Mouse (Mus musculus) spleen, adult 12 weeks (tissue): ENCODE results near the gene C130032M10Rik.

Experiments used
- DNase-seq: peaks from one replicate; pipeline ENCODE4 v3.0.0; 2022; ENCODE audit warnings: low spot score

C130032M10Rik gene

GRCm38 (mm10) chr9:114515364-114515763, at the start of gene C130032M10Rik:
C130032M10Rik (plus strand) TSS chr9:114515697.
- no peak for DNase-seq

GRCm38 (mm10) chr9:114466871-114467270, 48.6 kb upstream of the C130032M10Rik start:
- DNase-seq, result no peak

DNA sequence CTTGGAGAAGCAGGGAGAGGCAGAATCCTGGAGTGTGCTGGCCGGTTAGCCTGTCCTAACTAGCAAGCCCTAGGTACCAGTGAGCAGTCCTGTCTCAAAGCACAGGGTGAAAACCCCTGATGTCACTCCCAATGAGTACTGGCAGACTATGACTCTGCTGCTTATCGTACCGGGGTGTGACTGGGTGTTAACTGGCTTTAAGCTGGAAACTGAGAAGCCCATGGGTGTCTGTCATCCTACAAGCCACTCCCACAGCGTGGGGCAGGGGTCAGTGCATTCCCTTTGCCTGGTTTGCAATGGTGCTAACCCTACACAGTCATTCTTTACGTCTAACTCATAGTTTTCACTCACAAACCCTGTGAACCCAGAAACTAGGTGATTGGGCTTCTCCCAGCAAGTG, 47.3 kb upstream of the C130032M10Rik start:
- DNase-seq, result no peak

GRCm38 (mm10) chr9:114468701-114469100, 46.8 kb upstream of the C130032M10Rik start:
- no peak for DNase-seq

- no peak for DNase-seq
Observed at GRCm38 (mm10) chr9:114471892-114472291, 43.6 kb upstream of the C130032M10Rik start.

DNA sequence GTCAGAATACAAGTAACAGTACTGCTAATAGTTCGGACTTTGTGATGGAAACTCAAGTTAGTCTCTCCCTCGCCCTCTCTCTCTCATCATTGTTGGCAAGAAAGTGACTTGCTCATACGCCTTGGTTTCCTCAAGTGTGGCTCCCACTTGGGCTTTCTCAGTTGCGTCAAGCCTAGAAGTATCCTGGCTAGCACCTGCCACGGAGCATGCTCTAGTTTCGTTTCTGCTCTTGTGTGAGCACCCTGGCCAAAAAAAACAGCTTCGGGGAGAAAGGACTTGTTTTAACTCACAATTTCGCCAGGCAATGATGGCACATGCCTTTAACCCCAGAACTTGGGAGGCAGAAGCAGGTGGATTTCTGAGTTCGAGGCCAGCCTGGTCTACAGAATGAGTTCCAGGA, 38.5 kb upstream of the C130032M10Rik start:
- DNase-seq, result no peak

GRCm38 (mm10) chr9:114480940-114481339, 34.6 kb upstream of the C130032M10Rik start:
- DNase-seq, result no peak

- no peak for DNase-seq
Observed at GRCm38 (mm10) chr9:114484771-114485170, 30.7 kb upstream of the C130032M10Rik start.

- no peak for DNase-seq
Observed at GRCm38 (mm10) chr9:114486808-114487207, 28.7 kb upstream of the C130032M10Rik start.

DNA sequence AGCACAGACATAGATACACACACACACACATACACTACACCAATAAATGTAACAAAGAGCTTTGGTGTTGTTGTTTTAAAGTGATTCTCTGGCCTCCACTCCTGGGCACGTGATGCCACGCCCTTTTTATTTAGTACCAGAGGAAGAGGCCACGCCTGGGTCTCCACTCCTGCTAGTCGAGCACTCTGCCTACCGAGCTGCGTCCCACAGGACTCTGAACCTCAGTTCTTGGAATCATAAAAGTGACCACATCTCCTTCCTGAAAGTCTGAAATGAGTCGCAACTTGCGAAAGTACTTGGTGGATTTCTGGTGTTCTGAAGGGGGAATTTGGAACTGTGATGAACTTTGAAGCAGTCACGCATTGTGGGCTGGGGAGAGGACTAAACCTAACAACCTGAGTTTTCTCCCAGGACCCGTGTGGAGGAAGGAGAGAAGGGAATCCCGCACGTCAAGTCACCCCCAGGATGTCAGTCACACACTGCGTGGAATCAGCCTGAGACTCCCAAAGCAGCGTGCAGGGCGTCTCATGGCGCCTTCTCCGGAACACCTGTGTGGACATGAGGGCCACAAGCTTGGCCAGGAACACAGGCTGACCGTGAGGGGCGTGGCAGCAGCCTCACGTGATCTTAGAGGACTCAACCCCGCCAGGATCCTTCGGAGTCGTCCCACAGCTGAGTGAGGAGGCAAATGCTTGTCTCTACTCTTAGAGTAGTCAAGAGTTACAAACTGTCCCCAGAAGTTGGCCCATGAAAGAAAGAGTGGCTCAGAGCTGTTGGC, 27.8 kb upstream of the C130032M10Rik start:
- no peak for DNase-seq

- no peak for DNase-seq
Observed at GRCm38 (mm10) chr9:114496469-114496868, 19.0 kb upstream of the C130032M10Rik start.

GRCm38 (mm10) chr9:114498218-114498617, 17.3 kb upstream of the C130032M10Rik start:
- DNase-seq, result peak; percentile 80

- peak; percentile 11 for DNase-seq
Observed at GRCm38 (mm10) chr9:114499783-114500515, 15.5 kb upstream of the C130032M10Rik start.

GRCm38 (mm10) chr9:114501111-114501510, 14.4 kb upstream of the C130032M10Rik start:
- no peak for DNase-seq

- DNase-seq, result no peak
Observed at GRCm38 (mm10) chr9:114501913-114502312, 13.6 kb upstream of the C130032M10Rik start.

- no peak for DNase-seq
Observed at GRCm38 (mm10) chr9:114502711-114503427, 12.6 kb upstream of the C130032M10Rik start.

- DNase-seq, result no peak
Observed at GRCm38 (mm10) chr9:114504816-114505215, 10.7 kb upstream of the C130032M10Rik start, which contains the start of gene Ccr4. Ccr4 (minus strand) TSS chr9:114504916.

GRCm38 (mm10) chr9:114506564-114506963, 8.9 kb upstream of the C130032M10Rik start:
- DNase-seq, result no peak

DNA sequence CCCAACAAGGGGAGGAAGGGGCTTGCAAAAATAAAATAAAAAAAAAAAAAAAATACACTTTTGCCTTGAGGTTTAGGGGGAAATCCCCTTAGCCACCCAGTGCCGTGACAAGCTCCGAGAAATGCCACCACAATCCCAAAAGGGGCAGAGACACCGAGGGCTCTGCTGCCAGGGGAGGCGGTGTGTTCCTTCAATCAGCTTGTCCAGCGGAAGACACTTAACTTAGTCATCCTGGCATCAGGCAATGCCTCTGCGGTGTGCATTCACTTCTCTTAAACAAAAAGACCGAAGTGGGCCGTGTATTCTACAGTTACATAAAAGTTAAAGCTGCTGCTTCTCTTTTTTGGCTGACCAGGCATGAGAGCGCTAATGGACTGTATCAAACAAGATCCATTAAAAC, 8.1 kb upstream of the C130032M10Rik start:
- no peak for DNase-seq

GRCm38 (mm10) chr9:114509785-114510184, 5.7 kb upstream of the C130032M10Rik start:
- no peak for DNase-seq

GRCm38 (mm10) chr9:114512831-114513230, 2.7 kb upstream of the C130032M10Rik start:
- no peak for DNase-seq

DNA sequence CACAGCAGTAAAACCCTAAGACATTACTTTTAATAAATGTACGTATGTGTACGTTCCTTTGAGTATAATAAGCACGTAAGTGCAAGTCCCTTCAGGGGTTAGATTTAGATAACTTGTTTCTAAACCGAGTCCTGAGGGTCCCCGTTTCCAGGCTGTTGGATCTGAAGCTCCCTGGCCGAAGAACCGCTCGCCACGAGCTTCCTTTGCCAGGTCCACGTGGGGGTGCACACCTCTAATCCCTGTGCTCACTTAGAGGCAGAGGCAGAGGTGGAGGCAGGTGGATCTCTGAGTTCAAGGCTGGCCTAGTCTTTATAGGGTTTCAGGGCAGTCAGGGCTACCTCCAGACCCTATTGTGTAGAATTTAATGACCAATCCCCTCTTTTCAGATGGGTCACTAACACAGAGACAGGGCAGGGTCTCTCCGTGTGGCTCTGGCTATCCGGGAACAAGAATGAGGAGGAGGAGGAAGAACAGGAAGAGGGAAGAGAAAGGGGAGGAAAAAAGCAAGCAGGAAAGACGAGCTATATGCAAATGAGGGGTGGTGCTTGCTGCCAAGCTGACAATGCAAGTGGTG, 2.5 kb downstream of the C130032M10Rik start:
- DNase-seq, result no peak
